Mouse (Mus musculus) adrenal gland, adult 18-20 months (tissue): ENCODE measurements at regions not wholly inside any gene's neighbourhood (a gene's known extent, or its start where the extent isn't known, plus 50 kb on each side); places are given as distances from the start of the nearest gene placed in this dataset.

Source experiments
- DNase-seq, 2 experiments: peaks; one replicate each; pipeline ENCODE4 v3.0.0; 2021 to 2022; ENCODE audit warnings: low spot score in 2 of 2

DNA sequence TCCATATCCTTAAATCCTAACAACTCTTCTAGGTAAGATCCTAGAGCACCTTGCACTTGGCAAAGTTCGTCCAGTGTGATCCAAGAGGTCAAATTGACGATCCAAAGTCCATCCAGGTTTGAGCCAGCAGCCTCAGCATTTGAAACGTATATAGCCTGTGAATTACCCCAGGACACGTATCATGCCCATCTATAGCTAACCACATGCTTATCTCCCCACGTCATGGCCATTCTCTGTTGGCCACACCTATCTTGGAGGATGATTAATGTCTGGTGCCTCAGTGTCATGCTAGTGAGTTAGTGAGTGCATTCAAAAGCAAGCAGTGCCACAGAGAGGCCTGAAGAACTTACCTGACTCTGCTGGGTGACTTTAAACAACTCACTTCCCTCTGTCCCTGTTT is 1521.9 kb upstream of the Gm6569 start:
- no peak for DNase-seq

DNA sequence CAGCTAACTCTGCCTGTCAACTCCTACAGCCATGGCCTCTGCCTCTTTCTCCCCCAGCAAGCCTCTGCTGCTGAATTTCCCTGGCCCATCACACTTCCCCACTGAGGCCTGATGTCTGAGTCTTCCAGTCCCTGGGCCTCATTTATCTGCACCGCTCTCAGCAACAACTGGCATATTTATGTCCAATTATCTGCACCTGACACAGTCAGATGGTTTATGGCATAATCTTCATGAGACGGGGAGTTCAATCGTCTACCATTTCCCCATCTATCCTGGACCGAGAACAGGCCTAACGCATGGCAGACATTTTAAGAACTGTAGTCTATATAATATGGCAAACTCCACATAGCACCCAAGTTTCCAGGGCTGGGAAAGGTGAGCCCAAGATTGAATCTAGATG is 1512.8 kb upstream of the Gm6569 start:
- no peak for DNase-seq

DNA sequence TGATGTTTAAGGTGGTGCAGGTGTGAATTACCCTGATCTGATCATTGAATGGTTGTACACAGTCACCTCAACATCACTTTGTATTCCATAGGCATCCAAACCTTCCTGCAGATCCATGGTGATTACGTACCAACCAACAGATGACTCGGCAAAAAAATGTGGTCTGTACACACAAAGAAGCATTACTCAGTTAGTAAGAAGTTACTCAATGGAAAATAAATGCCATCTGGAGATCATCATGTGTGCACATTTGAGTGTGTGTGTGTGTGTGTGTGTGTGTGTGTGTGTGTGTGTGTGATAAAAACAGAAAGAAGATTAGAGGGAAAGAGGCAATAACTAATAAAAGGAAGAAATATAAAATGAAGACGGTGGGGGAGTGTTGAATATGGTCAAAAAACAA is 1512.2 kb upstream of the Gm6569 start:
- DNase-seq: no peak

DNA sequence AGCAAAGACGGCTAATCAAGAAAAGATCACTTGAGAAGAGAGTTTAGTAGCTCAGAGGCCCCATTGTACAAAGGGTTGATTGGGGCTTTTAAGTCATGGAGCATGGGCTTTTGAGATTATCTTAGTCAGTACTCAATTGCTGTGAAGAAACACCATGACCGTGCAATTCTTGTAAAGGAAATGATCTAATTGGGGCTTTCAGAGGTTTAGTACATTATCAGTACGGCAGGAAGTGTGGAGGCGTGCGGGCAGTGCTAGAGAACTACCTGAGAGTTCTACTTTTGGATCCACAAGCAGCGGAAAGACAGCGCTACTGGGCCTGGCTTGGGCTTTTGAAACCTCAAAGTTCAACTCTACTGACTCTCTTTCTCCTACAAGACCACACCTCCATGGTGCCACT is 1511.2 kb upstream of the Gm6569 start:
- DNase-seq: no peak

DNA sequence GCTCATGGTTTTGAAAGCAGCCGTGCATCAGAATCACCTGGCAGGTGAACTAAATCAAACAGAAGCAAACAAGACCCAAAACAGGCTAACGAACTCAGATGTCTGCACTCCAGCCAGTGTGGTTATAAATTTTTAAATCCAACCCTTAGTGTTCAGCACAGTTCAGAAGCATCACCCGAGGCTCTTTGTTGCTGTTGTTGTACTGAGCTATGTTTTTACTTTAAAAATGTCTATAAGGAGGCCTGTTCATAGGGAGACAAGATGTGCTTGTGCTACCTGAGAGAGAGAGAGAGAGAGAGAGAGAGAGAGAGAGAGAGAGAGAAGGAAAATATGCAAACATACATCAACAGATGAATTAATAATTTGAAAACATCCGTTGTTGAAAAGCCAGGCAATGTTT is 1503.1 kb upstream of the Gm6569 start:
- no peak for DNase-seq

DNA sequence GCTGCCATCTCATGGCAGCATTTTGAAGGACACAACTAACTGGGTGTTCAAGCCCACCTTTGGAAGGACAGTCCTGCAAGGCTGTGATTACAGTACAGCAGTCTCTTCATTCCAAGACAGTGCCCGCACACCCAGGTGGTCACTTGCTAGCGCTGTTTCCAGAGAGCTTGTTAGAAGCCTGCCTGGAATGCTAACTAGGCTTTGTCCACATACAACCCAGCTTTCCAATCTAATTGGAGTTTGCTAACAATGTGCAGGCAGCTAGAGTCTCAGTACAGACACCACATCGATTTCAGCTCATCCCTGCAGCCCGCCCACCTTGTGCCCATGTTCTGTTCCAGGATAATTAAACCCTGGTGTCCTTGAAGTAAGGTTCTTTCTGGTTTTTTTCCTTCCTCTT is 1499.9 kb upstream of the Gm6569 start:
- DNase-seq: no peak

DNA sequence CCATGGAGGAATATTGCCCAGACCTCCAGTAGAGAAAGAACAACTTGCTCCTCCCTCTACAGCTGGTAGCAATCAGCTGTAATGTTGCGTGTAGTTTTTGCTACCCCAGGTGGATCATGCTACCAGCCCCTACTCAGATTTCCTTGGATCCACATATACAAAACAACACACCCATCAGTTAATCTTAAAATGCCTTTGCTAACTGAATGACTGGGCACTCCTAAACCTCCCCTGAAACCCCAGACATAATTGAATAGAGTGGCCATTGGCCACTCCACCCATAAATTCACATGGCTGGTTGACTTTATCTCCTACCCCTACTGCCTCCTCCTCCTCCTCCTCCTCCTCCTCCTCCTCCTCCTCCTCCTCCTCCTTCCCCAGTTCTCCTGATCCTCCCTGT is 1494.7 kb upstream of the Gm6569 start:
- DNase-seq: no peak

DNA sequence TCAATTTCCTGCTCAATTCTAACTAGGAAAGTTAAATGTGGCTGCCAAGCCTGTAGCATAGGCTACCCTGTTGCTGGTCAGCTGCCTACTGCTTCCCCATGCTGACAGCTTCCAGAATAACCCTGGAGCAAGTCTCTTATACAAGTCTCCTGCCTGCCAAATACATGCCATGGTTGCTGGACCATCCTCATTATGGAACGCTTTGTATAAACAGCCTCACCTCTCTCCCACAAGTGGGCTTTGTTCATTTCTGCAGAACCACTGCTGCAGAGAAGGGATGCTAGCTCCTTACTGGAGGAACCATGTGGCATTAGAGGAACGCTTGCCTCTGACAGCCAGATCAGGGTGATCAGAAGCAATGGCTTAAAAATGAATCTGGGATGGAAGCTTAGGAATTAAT is 1492.4 kb upstream of the Gm6569 start:
- no peak for DNase-seq

DNA sequence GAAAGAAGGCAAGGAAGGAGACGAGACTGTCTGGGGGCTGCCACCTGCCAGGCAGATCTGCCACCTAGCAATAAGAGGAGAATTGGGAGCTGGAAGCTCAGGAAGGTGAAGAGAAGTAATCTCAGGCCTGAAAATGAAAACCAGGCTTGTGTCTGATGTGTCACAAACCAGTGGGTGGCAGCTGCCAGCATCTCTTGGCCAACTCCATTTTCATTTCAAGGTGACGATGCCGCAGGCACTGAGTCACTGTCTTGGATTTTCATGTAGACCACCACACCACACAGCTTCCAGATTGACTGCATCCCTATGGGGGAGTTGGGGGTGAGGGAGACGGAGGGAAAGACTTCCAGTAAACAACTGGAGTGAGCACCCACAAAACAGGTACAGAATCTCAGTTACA is 1491.9 kb upstream of the Gm6569 start:
- no peak for DNase-seq

DNA sequence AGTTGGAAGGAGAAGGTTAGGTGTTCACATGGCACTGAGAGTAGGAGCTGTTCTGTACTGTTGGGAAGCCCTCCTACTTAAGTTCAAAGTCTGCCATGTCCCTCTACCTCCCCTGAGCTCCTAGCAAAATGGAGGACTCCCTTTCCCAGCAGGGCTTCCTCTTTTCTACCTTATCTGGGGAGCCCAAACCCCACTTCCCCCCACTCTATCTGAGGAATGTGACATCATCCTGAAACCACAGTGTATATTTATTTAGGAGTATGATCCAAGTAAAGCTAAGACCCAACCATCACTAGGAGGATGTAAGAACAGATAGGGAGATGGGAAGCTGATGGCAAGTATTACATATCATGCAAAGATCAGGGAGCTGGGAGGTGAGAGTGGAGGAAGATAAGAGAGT is 1490.6 kb upstream of the Gm6569 start:
- DNase-seq: no peak

DNA sequence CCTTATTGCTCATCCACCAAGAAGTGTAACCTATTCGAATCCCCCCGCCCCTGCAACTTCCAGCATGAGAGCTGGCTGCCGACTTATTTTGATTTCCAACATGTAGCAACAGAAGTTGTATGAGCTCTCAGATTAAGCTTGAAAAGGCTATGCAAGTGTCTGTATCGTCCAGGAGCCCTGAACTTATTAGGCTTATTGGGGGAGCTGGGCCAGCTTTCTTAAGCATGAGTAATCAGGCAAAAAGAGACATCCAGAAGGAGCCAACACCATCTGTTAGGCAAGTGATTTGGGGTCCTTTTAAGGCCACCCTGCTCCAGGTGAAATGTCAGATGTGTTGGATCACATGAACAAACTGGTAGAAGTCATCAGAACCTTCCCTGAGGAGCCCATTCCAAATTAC is 1481.0 kb upstream of the Gm6569 start:
- DNase-seq: no peak

DNA sequence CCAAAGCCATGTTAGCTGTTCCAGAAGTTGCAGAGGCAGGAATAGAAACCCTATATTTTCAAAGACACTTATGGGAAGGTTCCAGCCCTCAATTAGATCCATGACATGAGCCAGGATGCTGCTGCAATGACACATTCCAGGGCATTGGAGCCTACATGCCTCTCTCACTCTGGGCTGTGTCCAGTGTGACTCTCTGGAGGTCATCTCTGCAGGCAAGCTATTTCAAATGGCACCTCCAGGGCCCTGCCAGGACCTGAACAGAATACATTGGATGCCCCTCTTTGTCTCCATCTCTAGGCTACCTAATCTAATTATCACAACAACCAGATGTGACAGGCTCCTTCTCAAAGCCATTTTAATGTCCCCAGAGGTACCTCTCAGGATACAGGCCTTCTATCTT is 1478.7 kb upstream of the Gm6569 start:
- no peak for DNase-seq

DNA sequence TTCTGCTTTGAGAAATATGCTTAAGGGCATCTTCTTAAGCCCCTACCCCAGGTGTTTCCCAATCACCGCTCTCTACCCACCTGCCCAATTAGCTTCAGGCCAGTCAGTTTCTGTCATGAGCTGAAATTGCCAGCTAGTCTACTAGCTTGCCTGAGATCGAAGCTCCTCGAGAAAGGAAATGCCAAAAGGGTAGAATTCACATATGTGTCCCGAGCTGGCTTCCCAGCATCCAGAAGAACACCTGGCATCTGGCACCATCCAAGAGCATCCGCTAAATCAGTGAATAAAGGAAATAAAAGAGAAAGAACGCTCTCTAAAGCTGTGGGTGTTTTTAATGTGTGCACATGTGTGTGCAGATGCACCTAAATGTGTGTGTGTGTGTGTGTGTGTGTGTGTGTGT is 1474.7 kb upstream of the Gm6569 start:
- no peak for DNase-seq

DNA sequence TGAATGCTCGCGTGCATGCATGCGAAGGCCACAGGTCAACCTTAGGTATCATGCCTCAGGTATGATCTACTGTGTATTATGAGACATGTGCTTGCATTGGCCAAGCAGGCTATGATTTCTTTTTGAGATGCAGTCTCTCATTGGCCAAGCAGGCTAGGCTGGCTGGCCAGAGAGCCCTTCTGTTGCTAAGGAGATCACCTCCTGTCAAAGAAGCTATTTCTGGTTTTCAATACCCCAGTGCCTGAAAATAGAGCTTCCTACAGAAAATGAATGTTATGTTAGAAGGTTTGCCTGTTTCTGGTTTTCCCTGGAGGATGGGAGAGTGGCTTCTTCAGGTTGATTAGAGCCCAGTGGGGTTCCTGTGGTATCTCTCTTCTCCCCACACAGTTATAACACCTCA is 1474.3 kb upstream of the Gm6569 start:
- no peak for DNase-seq

DNA sequence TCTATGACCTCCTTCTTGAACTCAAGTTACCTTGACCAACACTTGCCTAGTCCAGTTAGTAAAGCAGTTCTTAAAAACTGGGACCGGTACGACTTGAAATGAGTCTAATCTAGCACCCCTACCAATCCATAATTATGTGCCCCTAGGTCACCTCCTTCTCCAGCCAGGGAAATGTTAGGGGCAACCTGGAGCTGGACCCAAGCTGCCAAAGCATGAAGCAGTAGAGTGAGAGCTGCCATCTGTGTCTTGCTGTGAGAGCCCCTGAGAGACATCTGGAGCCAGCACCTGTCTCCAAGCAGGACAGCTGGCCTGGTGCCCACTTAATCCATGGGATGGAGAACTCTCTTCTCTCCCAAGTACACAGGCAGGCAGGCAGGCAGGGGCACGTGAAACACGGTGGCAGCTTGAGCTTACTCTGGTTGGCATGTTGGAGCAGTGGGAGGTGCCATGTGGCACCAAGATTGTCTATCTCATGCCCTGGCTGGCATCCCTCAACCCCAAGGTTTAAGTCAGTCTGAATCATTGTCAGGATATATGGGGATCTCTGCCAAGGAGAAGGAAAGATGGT is 1473.8 kb upstream of the Gm6569 start:
- DNase-seq: no peak

DNA sequence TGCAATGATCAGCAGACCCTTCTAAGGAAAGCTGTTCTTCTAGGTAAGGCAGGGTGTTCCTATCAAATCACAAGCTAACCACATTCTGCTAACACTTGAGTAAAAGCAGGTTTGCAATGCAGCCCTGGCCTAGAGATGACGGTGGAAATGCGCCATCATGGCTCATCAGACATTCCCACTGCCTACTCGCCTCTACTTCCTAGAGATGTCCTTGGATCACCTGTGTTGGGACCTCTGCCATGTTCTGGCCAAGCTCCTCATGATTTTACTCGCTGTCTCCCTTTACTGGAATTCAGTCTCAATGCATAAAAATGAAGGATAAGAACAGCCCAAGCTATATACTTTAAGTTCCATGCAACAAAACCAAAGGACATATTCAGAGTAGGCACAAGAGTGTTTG is 1461.3 kb upstream of the Gm6569 start:
- no peak for DNase-seq

DNA sequence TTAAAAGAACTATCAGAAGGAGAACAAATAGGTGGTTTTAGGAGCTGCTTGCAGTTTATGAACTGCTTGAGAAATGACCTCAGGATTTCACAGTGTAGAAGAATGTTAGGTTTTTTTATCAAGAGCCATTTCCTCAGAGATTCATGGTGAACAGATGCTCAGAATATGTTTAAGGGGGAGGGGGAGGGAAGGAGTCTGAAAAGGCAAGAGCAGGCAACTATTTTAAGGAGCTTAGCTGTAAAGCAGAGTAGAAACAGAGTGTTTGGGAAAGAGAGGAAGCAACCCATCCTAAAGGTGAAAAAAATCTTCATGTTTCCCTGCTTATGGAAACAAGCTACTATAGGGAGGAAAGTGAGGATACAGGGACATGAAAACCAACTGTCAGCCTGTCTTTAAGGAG is 1457.2 kb upstream of the Gm6569 start:
- DNase-seq: no peak

DNA sequence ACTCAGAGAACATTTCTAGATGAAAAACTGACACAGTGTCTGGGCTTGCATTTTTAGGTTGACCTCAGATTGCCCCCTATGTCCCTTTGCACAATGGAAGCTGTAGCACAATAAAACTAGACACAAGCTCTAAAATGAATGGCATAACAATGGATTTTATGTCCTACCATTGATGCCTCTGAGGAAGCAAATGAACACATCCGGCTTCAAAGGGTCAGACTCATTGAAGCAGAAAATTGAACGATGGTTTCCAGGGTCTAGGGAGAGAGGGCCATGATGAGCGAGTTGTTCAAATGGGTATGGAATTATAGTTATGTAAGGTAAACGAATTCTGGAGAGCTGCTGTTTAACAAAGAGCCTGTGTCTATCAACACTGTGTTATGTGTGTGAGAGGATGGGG is 1455.1 kb upstream of the Gm6569 start:
- no peak for DNase-seq

DNA sequence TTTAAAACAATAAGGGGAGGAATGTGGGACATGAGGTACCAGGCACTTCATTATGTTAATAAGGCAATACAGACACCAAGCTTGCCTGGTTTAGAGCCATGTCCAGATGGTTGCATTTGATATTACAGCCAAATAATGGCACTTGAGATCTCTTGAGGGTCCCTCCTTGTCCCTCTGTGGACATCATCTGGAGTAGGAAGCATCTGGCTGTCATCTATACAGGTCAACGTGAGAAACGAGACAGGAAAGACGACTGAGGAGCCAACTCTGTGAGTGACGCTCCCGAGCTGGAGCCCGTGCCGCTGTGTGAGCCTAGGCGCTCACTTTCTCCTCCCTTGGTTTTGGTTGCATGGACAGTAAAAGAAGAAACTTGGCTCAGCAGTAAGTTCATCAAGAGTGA is 1453.2 kb upstream of the Gm6569 start:
- no peak for DNase-seq

DNA sequence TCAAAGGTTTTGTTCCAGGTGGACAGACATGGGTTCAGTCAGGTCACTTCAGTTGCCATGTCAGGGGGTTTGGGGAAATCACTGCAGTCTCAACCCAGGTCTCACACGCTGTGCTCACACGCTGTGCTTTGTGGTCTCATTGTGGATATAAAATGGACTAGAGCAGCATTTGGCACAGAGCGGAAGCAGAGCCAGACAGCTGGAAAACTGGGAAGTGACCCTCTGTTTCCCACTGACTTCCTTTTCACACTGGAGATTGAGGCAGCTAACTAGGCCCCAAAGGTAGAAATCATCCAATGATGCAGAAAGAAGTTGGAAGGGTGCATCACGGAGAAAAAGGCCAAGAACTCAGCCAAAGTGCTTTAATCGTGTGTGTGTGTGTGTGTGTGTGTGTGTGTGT is 1452.6 kb upstream of the Gm6569 start:
- no peak for DNase-seq

DNA sequence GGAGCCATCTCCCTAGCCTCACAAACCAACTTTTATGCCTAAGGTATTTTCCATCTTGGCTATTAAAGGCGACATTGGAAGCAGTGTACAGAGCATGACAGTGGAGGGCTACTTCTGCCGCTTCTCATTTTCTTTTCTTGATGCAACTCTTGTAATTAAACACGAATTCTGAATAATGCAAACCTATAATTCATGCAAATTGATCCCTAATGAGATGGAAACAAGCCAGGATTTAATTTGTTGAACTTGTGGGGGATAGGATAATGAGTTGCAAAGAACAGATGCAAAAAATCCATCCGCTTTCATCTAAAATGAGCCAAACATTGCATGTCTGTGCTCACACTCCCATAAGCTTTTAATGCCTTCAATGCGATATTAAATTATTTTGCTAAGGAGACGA is 1451.8 kb upstream of the Gm6569 start:
- DNase-seq: no peak

DNA sequence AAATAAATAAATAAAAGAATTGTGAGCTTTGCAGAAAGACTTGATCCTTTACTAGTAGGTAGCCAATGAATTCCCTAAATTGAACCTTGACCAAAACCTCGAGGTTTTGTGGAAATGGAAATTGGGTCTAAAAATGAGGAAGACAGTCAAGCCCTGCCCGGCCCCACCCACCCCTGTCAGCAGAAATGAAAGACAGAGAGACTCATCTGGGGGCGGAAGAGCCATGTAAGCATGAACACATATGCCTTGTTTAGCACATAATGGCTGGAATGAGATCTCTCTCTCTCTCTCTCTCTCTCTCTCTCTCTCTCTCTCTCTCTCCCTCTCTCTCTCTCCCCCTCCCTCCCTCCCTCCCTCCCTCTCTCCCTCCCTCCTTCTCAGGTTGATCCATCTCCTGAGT is 1451.3 kb upstream of the Gm6569 start:
- DNase-seq: no peak

DNA sequence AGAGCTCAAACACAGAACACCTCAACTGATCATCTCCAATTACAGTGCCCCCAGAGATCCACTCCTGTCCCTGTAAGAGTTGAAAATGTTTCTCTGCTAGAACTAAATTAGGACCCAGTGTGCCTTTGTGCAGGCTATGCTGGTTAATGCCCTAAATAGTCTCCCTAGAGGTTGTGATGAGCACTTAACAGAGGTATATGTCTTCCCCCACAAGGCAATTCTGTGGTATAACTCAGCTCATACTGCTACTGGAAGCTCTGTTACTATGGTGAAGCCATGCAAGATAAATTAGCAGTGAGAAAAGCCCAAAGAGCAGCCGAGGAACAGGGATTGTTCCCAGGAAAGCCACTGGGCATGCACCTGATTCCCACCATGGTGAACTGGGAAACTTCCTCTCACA is 1450.9 kb upstream of the Gm6569 start:
- no peak for DNase-seq

DNA sequence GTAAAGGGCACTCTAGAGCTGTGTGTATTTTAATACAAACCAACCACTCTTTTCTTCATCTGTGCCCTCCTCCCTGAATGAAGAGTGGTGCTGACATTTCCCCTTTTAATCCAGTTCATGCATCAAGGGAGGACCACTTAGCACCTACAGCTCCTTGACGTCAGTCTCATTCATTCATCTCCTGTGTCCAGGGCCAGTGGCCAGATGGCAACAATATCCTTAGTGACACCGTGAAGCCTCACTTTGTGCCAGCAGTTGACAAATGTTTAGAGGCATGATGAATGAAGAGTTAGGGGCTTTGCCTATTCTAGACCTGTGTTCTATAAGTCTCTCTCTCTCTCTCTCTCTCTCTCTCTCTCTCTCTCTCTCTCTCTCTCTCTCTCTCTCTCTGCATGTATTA is 1441.1 kb upstream of the Gm6569 start:
- DNase-seq: no peak
